ENCODE assay signal across 10 mouse cellular contexts in genomic region chr7:78924300-78924699, GRCm38 (mm10). TPM values are rescaled to one million over a fixed set of nuclear protein-coding genes. Genes with fewer than 3 reads are reported as not detected.
DNase-seq lines count a peak whose midpoint lies in the region; ATAC-seq lines count a peak whose summit lies in the region.
"Had no signal": no experiment of that assay in that cellular context is flagged by ENCODE, and none has a peak within 500 bp of the region (broad histone marks: within the 10 kb centered on the region; RNA-seq: fewer than 3 reads in every experiment).

No protein-coding gene starts in this region.

- no peak overlapping the region for H3K4me2 ChIP-seq in liver, embryonic 12.5 days
- H3K4me2 ChIP-seq in hindbrain, embryonic 15.5 days: no peak overlapping the region
- H3K4me2 ChIP-seq in midbrain, embryonic 11.5 days: no peak overlapping the region
- H3K4me2 ChIP-seq: embryonic facial prominence, embryonic 15.5 days; neural tube, embryonic 13.5 days had no signal

- H3K4me1 ChIP-seq in liver, embryonic 12.5 days: peaks cover 4% of the 10 kb centered on the region; the same call in 1 of the 2 replicates
- H3K4me1 ChIP-seq in hindbrain, embryonic 15.5 days (replicated peaks): no peaks in the 10 kb centered on the region
- no peaks in the 10 kb centered on the region for H3K4me1 ChIP-seq in midbrain, embryonic 11.5 days (ENCODE audit: control insufficient read depth, insufficient read depth, low read length)
- H3K4me1 ChIP-seq: neural tube, embryonic 13.5 days had no signal

- peak; percentile 62 for DNase-seq in liver
- peak; percentile 36 for DNase-seq in brain, embryonic 18.5 days (ENCODE audit: low read depth, low spot score)
- peak; percentile 62 for DNase-seq in fibroblast of lung, adult 2 months (ENCODE audit: low read depth)
- peak; percentile 59 to 80 for DNase-seq in left cerebral cortex, postnatal 10 days (ENCODE audit: extremely low spot score in 1 of 2, low spot score in 2 of 2)
- DNase-seq in midbrain, embryonic 11.5 days (ENCODE audit: low spot score, missing footprints): peak; percentile 97
- peak; percentile 58 for DNase-seq in spleen, adult 12 weeks (ENCODE audit: low spot score)

- H3K4me3 ChIP-seq in liver, embryonic 12.5 days: no peak overlapping the region
- H3K4me3 ChIP-seq in hindbrain, embryonic 15.5 days: no peak overlapping the region
- H3K4me3 ChIP-seq in midbrain, embryonic 11.5 days (ENCODE audit: low read depth, low read length): no peak overlapping the region
- H3K4me3 ChIP-seq: embryonic facial prominence, embryonic 15.5 days; neural tube, embryonic 13.5 days had no signal

- intact Hi-C loops in left cerebral cortex, postnatal 10 days (cut with DNase I): loop anchor here (1.0 to 5.0 kb wide), 3 partner anchors 156 to 423 kb away; no protein-coding TSS in a partner anchor

- H3K27me3 ChIP-seq in liver, embryonic 12.5 days (replicated peaks): peaks cover 30% of the 10 kb centered on the region
- no peaks in the 10 kb centered on the region for H3K27me3 ChIP-seq in hindbrain, embryonic 15.5 days
- no peaks in the 10 kb centered on the region for H3K27me3 ChIP-seq in midbrain, embryonic 11.5 days (ENCODE audit: control insufficient read depth, insufficient read depth, low read length)
- H3K27me3 ChIP-seq: neural tube, embryonic 13.5 days had no signal

- no peak for ATAC-seq in liver, embryonic 12.5 days
- ATAC-seq in hindbrain, embryonic 15.5 days (ENCODE audit: low FRiP score, low read depth): peak; percentile 20; the same call in 1 of the 2 replicates
- ATAC-seq in midbrain, embryonic 11.5 days (ENCODE audit: low FRiP score): peak; percentile 30; the same call in 1 of the 2 replicates

- no peaks in the 10 kb centered on the region for H3K9me3 ChIP-seq in liver, embryonic 12.5 days (replicated peaks)
- no peaks in the 10 kb centered on the region for H3K9me3 ChIP-seq in hindbrain, embryonic 15.5 days
- no peaks in the 10 kb centered on the region for H3K9me3 ChIP-seq in midbrain, embryonic 11.5 days (ENCODE audit: control insufficient read depth, low read length)
- H3K9me3 ChIP-seq: embryonic facial prominence, embryonic 15.5 days; neural tube, embryonic 13.5 days had no signal

- no peak overlapping the region for H3K27ac ChIP-seq in liver, embryonic 12.5 days
- H3K27ac ChIP-seq in hindbrain, embryonic 15.5 days (replicated peaks): no peak overlapping the region
- H3K27ac ChIP-seq in midbrain, embryonic 11.5 days (ENCODE audit: low read depth, low read length): no peak overlapping the region
- H3K27ac ChIP-seq: embryonic facial prominence, embryonic 15.5 days; neural tube, embryonic 13.5 days had no signal

- WGBS in liver, embryonic 12.5 days (ENCODE audit: insufficient replicate concordance): 12% methylated on average over 6 of the region's 6 CpGs
- WGBS in hindbrain, embryonic 15.5 days: 6% methylated on average over 6 of the region's 6 CpGs
- WGBS in midbrain, embryonic 11.5 days: 11% methylated on average over 6 of the region's 6 CpGs

- H3K9ac ChIP-seq in liver, embryonic 12.5 days: no peak overlapping the region
- no peak overlapping the region for H3K9ac ChIP-seq in hindbrain, embryonic 15.5 days
- H3K9ac ChIP-seq in midbrain, embryonic 11.5 days (ENCODE audit: low read length): no peak overlapping the region
- H3K9ac ChIP-seq: embryonic facial prominence, embryonic 15.5 days; neural tube, embryonic 13.5 days had no signal

- H3K36me3 ChIP-seq in liver, embryonic 12.5 days: no peaks in the 10 kb centered on the region
- H3K36me3 ChIP-seq in hindbrain, embryonic 15.5 days: no peaks in the 10 kb centered on the region
- H3K36me3 ChIP-seq in midbrain, embryonic 11.5 days (ENCODE audit: control insufficient read depth, insufficient read depth, low read length): no peaks in the 10 kb centered on the region
- H3K36me3 ChIP-seq: embryonic facial prominence, embryonic 15.5 days; neural tube, embryonic 13.5 days had no signal

RNA-seq across cellular contexts. Expression of gene Isg20, which starts 11.1 kb away (rescaled TPM):
- 7.7 and 9.2 TPM in 2 replicates for polyA plus RNA-seq in liver, embryonic 12.5 days (2016; fragmentation: Nextera tagmentation; extraction: Ambion mirVana)
- polyA plus RNA-seq in hindbrain, embryonic 15.5 days (2015; fragmentation: Nextera tagmentation; extraction: Ambion mirVana): 0.87 and 2.3 TPM in 2 replicates
- total RNA-seq in left cerebral cortex, postnatal 10 days (2021): 1 to 10 TPM in 1 of 2 experiments, under 1 TPM in 1; 0.90 to 1.1 TPM
- polyA plus RNA-seq in midbrain, embryonic 11.5 days (2014; fragmentation: Nextera tagmentation; extraction: Ambion mirVana): 0.57 and 0.78 TPM in 2 replicates
- polyA plus RNA-seq: neural tube, embryonic 13.5 days had no signal

RNA-seq across cellular contexts. Expression of gene Aen, which starts 28.6 kb away (rescaled TPM):
- 36.5 and 38.3 TPM in 2 replicates for polyA plus RNA-seq in liver, embryonic 12.5 days (2016; fragmentation: Nextera tagmentation; extraction: Ambion mirVana)
- polyA plus RNA-seq in hindbrain, embryonic 15.5 days (2015; fragmentation: Nextera tagmentation; extraction: Ambion mirVana): 55.5 and 58.1 TPM in 2 replicates
- total RNA-seq in left cerebral cortex, postnatal 10 days (2021): 10 to 100 TPM; 30.7 to 34.3 TPM
- polyA plus RNA-seq in midbrain, embryonic 11.5 days (2014; fragmentation: Nextera tagmentation; extraction: Ambion mirVana): 42.2 and 48.9 TPM in 2 replicates

Comparison
In these comparisons a context has a peak if more than half of its experiments do, and no peak if none do; other contexts are left out.
1. DNase-seq: peak in every context shown above with its lines; median percentile 97 in midbrain, embryonic 11.5 days; 70 in left cerebral cortex, postnatal 10 days; 62 in liver; 62 in fibroblast of lung, adult 2 months; 58 in spleen, adult 12 weeks; 36 in brain, embryonic 18.5 days.